Mouse (Mus musculus): ENCODE data around the gene Xntrpc.

Gene Xntrpc

GRCm38 (mm10) chr7:102137898-102138297, 72.4 kb downstream of the Xntrpc start:
- no peak for DNase-seq (ENCODE audit: low read depth, low spot score)
